15 mouse cellular contexts compared by ENCODE assay signal in genomic region chr5:101878403-101878802, GRCm38 (mm10).
DNase-seq lines count a peak whose midpoint lies in the region; ATAC-seq and TF ChIP-seq lines count a peak whose summit lies in the region.
"Had no signal": no experiment of that assay in that cellular context is flagged by ENCODE, and none has a peak within 500 bp of the region (broad histone marks: within the 10 kb centered on the region; RNA-seq: fewer than 3 reads in every experiment).

No protein-coding gene starts in this region.

- TF ChIP-seq CTCF in forebrain, postnatal 0 days (IDR thresholded peaks at IDR 0.05; ENCODE audit: low read depth) = no peak

- H3K4me1 ChIP-seq in kidney, embryonic 16.5 days (ENCODE audit: insufficient read depth, low read length) = peaks cover 41% of the 10 kb centered on the region
- no peaks in the 10 kb centered on the region for H3K4me1 ChIP-seq in forebrain, postnatal 0 days (ENCODE audit: insufficient read depth)
- H3K4me1 ChIP-seq: embryonic facial prominence, embryonic 13.5 days; midbrain, embryonic 13.5 days had no signal

- H3K4me3 ChIP-seq in kidney, embryonic 16.5 days (ENCODE audit: low read length) = no peak overlapping the region
- H3K4me3 ChIP-seq in forebrain, postnatal 0 days (ENCODE audit: low read depth, low read length) = no peak overlapping the region
- H3K4me3 ChIP-seq: embryonic facial prominence, embryonic 13.5 days; midbrain, embryonic 13.5 days had no signal

- no peak overlapping the region for H3K9ac ChIP-seq in kidney, embryonic 16.5 days (replicated peaks; ENCODE audit: low read length)
- no peak overlapping the region for H3K9ac ChIP-seq in forebrain, postnatal 0 days
- H3K9ac ChIP-seq: embryonic facial prominence, embryonic 13.5 days; lung, embryonic 14.5 days; midbrain, embryonic 13.5 days had no signal

- peak; percentile 55 to 57 for DNase-seq in frontal cortex, postnatal 36 days (ENCODE audit: low spot score in 2 of 2)
- no peak for DNase-seq in frontal cortex, postnatal 25 days (ENCODE audit: low spot score in 2 of 2)
- no peak for DNase-seq in kidney, postnatal 25 days
- peak; percentile 66 to 70 for DNase-seq in right cerebral cortex, adult 2 months (ENCODE audit: low spot score in 2 of 2)
- DNase-seq in right cerebral cortex, postnatal 14 days = no peak
- DNase-seq in telencephalon, adult 2 months (ENCODE audit: low read depth, low spot score) = peak; percentile 29
- DNase-seq in forebrain, postnatal 0 days = no peak
- DNase-seq: cerebellum, adult 11 months; liver; lung, embryonic 14.5 days; spleen, adult 18-20 months had no signal

- peaks cover 54% of the 10 kb centered on the region for H3K36me3 ChIP-seq in kidney, embryonic 16.5 days (ENCODE audit: insufficient read depth, low read length)
- H3K36me3 ChIP-seq in forebrain, postnatal 0 days (ENCODE audit: insufficient read depth) = peaks cover 66% of the 10 kb centered on the region

- H3K27me3 ChIP-seq in kidney, embryonic 16.5 days (ENCODE audit: insufficient read depth, low read length) = no peaks in the 10 kb centered on the region
- H3K27me3 ChIP-seq in forebrain, postnatal 0 days (ENCODE audit: insufficient read depth, low read length) = no peaks in the 10 kb centered on the region
- H3K27me3 ChIP-seq: embryonic facial prominence, embryonic 13.5 days; midbrain, embryonic 13.5 days; Patski had no signal

- H3K9me3 ChIP-seq in kidney, embryonic 16.5 days (ENCODE audit: low read length) = no peaks in the 10 kb centered on the region
- H3K9me3 ChIP-seq in forebrain, postnatal 0 days (ENCODE audit: low read length) = no peaks in the 10 kb centered on the region
- H3K9me3 ChIP-seq: embryonic facial prominence, embryonic 13.5 days; midbrain, embryonic 13.5 days had no signal

- 0 out of 2 replicates have a peak overlapping the region, but pooled peaks have one; percentile 31 for H3K27ac ChIP-seq in kidney, embryonic 16.5 days (ENCODE audit: low read length)
- H3K27ac ChIP-seq in forebrain, postnatal 0 days (ENCODE audit: low read depth, low read length) = no peak overlapping the region
- H3K27ac ChIP-seq: embryonic facial prominence, embryonic 13.5 days; midbrain, embryonic 13.5 days had no signal

- no peak overlapping the region for H3K4me2 ChIP-seq in kidney, embryonic 16.5 days (replicated peaks; ENCODE audit: low read depth, low read length)
- H3K4me2 ChIP-seq in forebrain, postnatal 0 days (ENCODE audit: low read depth) = no peak overlapping the region
- H3K4me2 ChIP-seq: embryonic facial prominence, embryonic 13.5 days; lung, embryonic 14.5 days; midbrain, embryonic 13.5 days had no signal

- WGBS in kidney, embryonic 16.5 days = 43% methylated on average over 9 of the region's 9 CpGs
- WGBS in forebrain, postnatal 0 days = 76% methylated on average over 9 of the region's 9 CpGs

- peak; percentile 35; the same call in 1 of the 2 replicates for ATAC-seq in kidney, embryonic 16.5 days (ENCODE audit: low FRiP score, low TSS enrichment)
- no peak for ATAC-seq in forebrain, postnatal 0 days
- ATAC-seq: midbrain, embryonic 13.5 days; Patski had no signal

Comparison
In these comparisons a context has a peak if more than half of its experiments do, and no peak if none do; other contexts are left out.
1. DNase-seq: peak in frontal cortex, postnatal 36 days (2 of 2), right cerebral cortex, adult 2 months (2 of 2) and telencephalon, adult 2 months (single experiment); none in frontal cortex, postnatal 25 days (0 of 2), kidney, postnatal 25 days (0 of 2), right cerebral cortex, postnatal 14 days (single experiment) and forebrain, postnatal 0 days (single experiment).